Mouse (Mus musculus): ENCODE results near the gene Fezf2. TPM values are rescaled to one million over a fixed set of nuclear protein-coding genes. Genes with fewer than 3 reads are reported as not detected.

The Fezf2 gene
- polyA plus RNA-seq (2015; fragmentation: Nextera tagmentation; extraction: Ambion mirVana): not detected in 2 replicates

DNA sequence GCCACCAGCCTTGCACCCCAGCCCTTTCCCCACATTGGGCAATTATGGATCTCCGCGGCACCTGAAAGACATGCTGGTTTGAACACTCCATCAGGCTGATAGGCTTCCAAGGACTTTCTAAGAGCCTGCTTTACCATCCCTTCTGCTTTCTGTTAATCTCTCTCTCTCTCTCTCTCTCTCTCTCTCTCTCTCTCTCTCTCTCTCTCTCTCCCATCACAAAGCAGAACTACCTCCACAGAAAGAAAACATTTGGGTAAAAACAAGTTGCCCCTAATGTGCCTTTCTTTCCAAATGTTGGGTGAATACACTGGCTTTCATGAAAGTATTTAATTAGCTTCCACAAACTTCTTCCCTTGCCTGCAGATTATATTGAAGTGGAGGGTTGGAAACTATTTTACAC lies at the start of gene Fezf2:
TSS of gene Fezf2 (minus strand) at position 101 of the 400 bp plus-strand sequence.

Other genes with a start within 250 kb of the Fezf2 start
- 0.05 TPM in 1 of 2 replicates, not detected in the other for gene Gm49355, start 64.2 kb downstream of the Fezf2 start, polyA plus RNA-seq (2015; fragmentation: Nextera tagmentation; extraction: Ambion mirVana)
- gene 3830406C13Rik, start 64.0 kb downstream of the Fezf2 start, polyA plus RNA-seq (2015; fragmentation: Nextera tagmentation; extraction: Ambion mirVana): 42.4 and 53.5 TPM in 2 replicates

All from urinary bladder, postnatal 0 days (tissue).